Comparison of ENCODE assay signal across 9 mouse cellular contexts in genomic region chr13:56753192-56753951, GRCm38 (mm10). TPM values are rescaled to one million over a fixed set of nuclear protein-coding genes. Genes with fewer than 3 reads are reported as not detected.
DNase-seq lines count a peak whose midpoint lies in the region; ATAC-seq and TF ChIP-seq lines count a peak whose summit lies in the region.
"Had no signal": no experiment of that assay in that cellular context is flagged by ENCODE, and none has a peak within 500 bp of the region (broad histone marks: within the 10 kb centered on the region; RNA-seq: fewer than 3 reads in every experiment).

Gm45623 (minus strand) TSS chr13:56753827.

- under 1% methylated on average over 56 of the region's 71 CpGs for WGBS in hindbrain, embryonic 13.5 days
- under 1% methylated on average over 70 of the region's 71 CpGs for WGBS in midbrain, embryonic 13.5 days

- H3K4me3 ChIP-seq in layer of hippocampus, adult 2 months: peak within 1 kb of the TSS; percentile 49
- peak within 1 kb of the TSS; percentile 52 for H3K4me3 ChIP-seq in hindbrain, embryonic 13.5 days
- H3K4me3 ChIP-seq in midbrain, embryonic 13.5 days (replicated peaks): peak within 1 kb of the TSS; percentile 49

- H3K36me3 ChIP-seq in hindbrain, embryonic 13.5 days: no peaks in the 10 kb centered on the region
- H3K36me3 ChIP-seq in midbrain, embryonic 13.5 days: no peaks in the 10 kb centered on the region

- no peaks in the 10 kb centered on the region for H3K9me3 ChIP-seq in hindbrain, embryonic 13.5 days
- H3K9me3 ChIP-seq in midbrain, embryonic 13.5 days: no peaks in the 10 kb centered on the region

- peaks cover 22% of the 10 kb centered on the region for H3K4me1 ChIP-seq in hindbrain, embryonic 13.5 days (replicated peaks)
- peaks cover 21% of the 10 kb centered on the region for H3K4me1 ChIP-seq in midbrain, embryonic 13.5 days (replicated peaks)

- no peak; the same call in 1 of the 2 replicates for ATAC-seq in hindbrain, embryonic 13.5 days (ENCODE audit: low FRiP score)
- ATAC-seq in midbrain, embryonic 13.5 days: peak; percentile 15; the same call in 1 of the 2 replicates
- ATAC-seq in erythroblast, adult 5-6 weeks (replicated peaks; ENCODE audit: low FRiP score, poor library complexity, severe bottlenecking): no peak

- H3K9ac ChIP-seq in hindbrain, embryonic 13.5 days: peak within 1 kb of the TSS; percentile 71
- peak within 1 kb of the TSS; percentile 62 for H3K9ac ChIP-seq in midbrain, embryonic 13.5 days (replicated peaks)

- H3K27me3 ChIP-seq in hindbrain, embryonic 13.5 days: peaks cover 78% of the 10 kb centered on the region
- peaks cover 64% of the 10 kb centered on the region for H3K27me3 ChIP-seq in midbrain, embryonic 13.5 days

- no peak for TF ChIP-seq CTCF in layer of hippocampus, adult 2 months (conservative IDR thresholded peaks at IDR 0.05)

- peak within 1 kb of the TSS; percentile 96 for H3K4me2 ChIP-seq in hindbrain, embryonic 13.5 days
- H3K4me2 ChIP-seq in midbrain, embryonic 13.5 days (replicated peaks): peak within 1 kb of the TSS; percentile 86

- H3K27ac ChIP-seq in layer of hippocampus, adult 2 months: no peak within 1 kb of the TSS
- 0 out of 2 replicates have a peak within 1 kb of the TSS, but pooled peaks have one; percentile 23 for H3K27ac ChIP-seq in hindbrain, embryonic 13.5 days
- no peak within 1 kb of the TSS for H3K27ac ChIP-seq in midbrain, embryonic 13.5 days

- no peak for DNase-seq in layer of hippocampus, adult 2 months (ENCODE audit: low spot score in 2 of 2)
- DNase-seq in layer of hippocampus, postnatal 25 days (ENCODE audit: extremely low spot score in 1 of 2, low spot score in 1 of 2): no peak
- DNase-seq in embryo, embryonic 11 days: peak; percentile 49
- no peak for DNase-seq in layer of hippocampus, postnatal 10 days (ENCODE audit: low spot score in 2 of 2)
- DNase-seq in layer of hippocampus, adult 9-11 months: no peak

RNA-seq across cellular contexts. Expression of gene Gm45623, which starts in this region (rescaled TPM):
- total RNA-seq in layer of hippocampus, adult 2 months (2021): 1 to 10 TPM in 1 of 2 experiments, under 1 TPM in 1; 0.96 to 1.6 TPM
- 1 to 10 TPM in 1 of 2 experiments, under 1 TPM in 1; 0.92 to 1.6 TPM for total RNA-seq in layer of hippocampus, postnatal 25 days (2021)
- 1.5 and 1.7 TPM in 2 replicates for polyA plus RNA-seq in hindbrain, embryonic 13.5 days (2015; fragmentation: Nextera tagmentation; extraction: Ambion mirVana)
- 0.74 and 1.2 TPM in 2 replicates for polyA plus RNA-seq in midbrain, embryonic 13.5 days (2015; fragmentation: Nextera tagmentation; extraction: Ambion mirVana)
- total RNA-seq in layer of hippocampus, postnatal 10 days (2021): under 1 TPM; 0.54 to 0.98 TPM
- not detected in 2 replicates for total RNA-seq in erythroblast, adult 5-6 weeks (2015; ENCODE audit: low replicate concordance)
- total RNA-seq in erythroblast, adult 5-6 weeks (2017; ENCODE audit: low replicate concordance): not detected in 2 replicates
- total RNA-seq: adrenal gland, postnatal 36 days had no signal
